Mouse (Mus musculus) CD4-positive helper T cell, adult 2 months (primary cell): ENCODE data around the gene Lsm12.
A peak's percentile ranks its signal among the peaks of the same experiment; 100 is the strongest.

Experiments
- DNase-seq: peaks from one replicate; pipeline ENCODE4 v3.0.0-alpha.2; 2012; ENCODE audit warnings: low read depth, missing footprints, low spot score

Gene Lsm12

GRCm38 (mm10) chr11:102216886-102217240 is 31.8 kb upstream of the Lsm12 start:
- DNase-seq, result no peak

- DNase-seq, result no peak
Observed at GRCm38 (mm10) chr11:102216056-102216885, 31.2 kb upstream of the Lsm12 start.

- no peak for DNase-seq
Observed at GRCm38 (mm10) chr11:102215511-102215910, 30.4 kb upstream of the Lsm12 start.

GRCm38 (mm10) chr11:102214430-102215156 is 29.5 kb upstream of the Lsm12 start:
- no peak for DNase-seq

GRCm38 (mm10) chr11:102211936-102212341 is 26.8 kb upstream of the Lsm12 start:
- no peak for DNase-seq

- DNase-seq, result no peak
Observed at GRCm38 (mm10) chr11:102211011-102211410, 25.9 kb upstream of the Lsm12 start.

- DNase-seq, result no peak
Observed at GRCm38 (mm10) chr11:102210185-102210584, 25.1 kb upstream of the Lsm12 start.

GRCm38 (mm10) chr11:102209742-102210141 is 24.6 kb upstream of the Lsm12 start:
- peak; percentile 35 for DNase-seq

- peak; percentile 39 for DNase-seq
Observed at GRCm38 (mm10) chr11:102208846-102209245, 23.8 kb upstream of the Lsm12 start.

GRCm38 (mm10) chr11:102207825-102208777 is 23.0 kb upstream of the Lsm12 start:
- no peak for DNase-seq

- DNase-seq, result no peak
Observed at GRCm38 (mm10) chr11:102206481-102206880, 21.4 kb upstream of the Lsm12 start.

GRCm38 (mm10) chr11:102201408-102201821 is 16.3 kb upstream of the Lsm12 start:
- DNase-seq, result no peak

GRCm38 (mm10) chr11:102199856-102200255 is 14.8 kb upstream of the Lsm12 start:
- no peak for DNase-seq

- no peak for DNase-seq
Observed at GRCm38 (mm10) chr11:102198245-102198644, 13.1 kb upstream of the Lsm12 start.

- DNase-seq, result no peak
Observed at GRCm38 (mm10) chr11:102196018-102196797, 11.1 kb upstream of the Lsm12 start.

GRCm38 (mm10) chr11:102193657-102194440 is 8.8 kb upstream of the Lsm12 start:
- no peak for DNase-seq

- DNase-seq, result no peak
Observed at GRCm38 (mm10) chr11:102190848-102191247, 5.8 kb upstream of the Lsm12 start.

GRCm38 (mm10) chr11:102189461-102190436 is 4.7 kb upstream of the Lsm12 start, which contains the start of gene G6pc3:
G6pc3 (plus strand) TSS chr11:102189620.
- DNase-seq, result peak; percentile 86

GRCm38 (mm10) chr11:102188980-102189379 is 3.9 kb upstream of the Lsm12 start:
- DNase-seq, result no peak
